Mouse (Mus musculus) testis, adult 10 weeks (tissue): ENCODE results near the gene Olfr561. TPM values are rescaled to one million over a fixed set of nuclear protein-coding genes. Genes with fewer than 3 reads are reported as not detected.

Experiments used
- polyA plus RNA-seq: library from polyadenylated mRNA; stranded (reverse); fragments of 350-450 nt; fragmentation: Illumina TruSeq; extraction: RNeasy Lipid Tissue Mini Kit (QIAGEN cat#74804); gene quantifications from one replicate; pipeline ENCODE4 v1.2.3, GENCODE M21; 2014; ENCODE audit warnings: low read depth, low replicate concordance

The Olfr561 gene
- polyA plus RNA-seq: not detected

GRCm38 (mm10) chr7:102770921-102771320 lies at the start of gene Olfr561:
Gene Olfr561, plus strand, starts transcription at chr7:102771221.

GRCm38 (mm10) chr7:102727391-102727790 lies 43.6 kb upstream of the Olfr561 start, which contains the start of gene Olfr559:
Gene Olfr559, minus strand, starts transcription at chr7:102727491.

GRCm38 (mm10) chr7:102759266-102759665 lies 11.8 kb upstream of the Olfr561 start, which contains the start of the genes Olfr560 and Olfr78:
Gene Olfr560, minus strand, starts transcription at chr7:102759366.
Gene Olfr78, minus strand, starts transcription at chr7:102759471.

GRCm38 (mm10) chr7:102803180-102803579 lies 32.2 kb downstream of the Olfr561 start, which contains the start of gene Olfr564:
Gene Olfr564, plus strand, starts transcription at chr7:102803480.

Other genes starting within 250 kb of the Olfr561 start
- not detected for gene Olfr547, start 236.5 kb upstream of the Olfr561 start, polyA plus RNA-seq
- gene Olfr548-ps1, start 230.3 kb upstream of the Olfr561 start, polyA plus RNA-seq: not detected
- gene Olfr549, start 221.4 kb upstream of the Olfr561 start, polyA plus RNA-seq: not detected
- gene Trim21, start 205.7 kb upstream of the Olfr561 start, polyA plus RNA-seq: 1.1 TPM
- not detected for gene Olfr550, start 199.8 kb upstream of the Olfr561 start, polyA plus RNA-seq
- not detected for gene Olfr551, start 179.3 kb upstream of the Olfr561 start, polyA plus RNA-seq
- not detected for gene Olfr552, start 173.5 kb upstream of the Olfr561 start, polyA plus RNA-seq
- gene Olfr553, start 153.0 kb upstream of the Olfr561 start, polyA plus RNA-seq: not detected
- gene Olfr554, start 132.8 kb upstream of the Olfr561 start, polyA plus RNA-seq: not detected
- gene Olfr555, start 112.4 kb upstream of the Olfr561 start, polyA plus RNA-seq: not detected
- gene Olfr556, start 106.3 kb upstream of the Olfr561 start, polyA plus RNA-seq: not detected
- gene Trim68, start 83.9 kb upstream of the Olfr561 start, polyA plus RNA-seq: 5.6 TPM
- gene Olfr557, start 75.3 kb upstream of the Olfr561 start, polyA plus RNA-seq: not detected
- gene Olfr558, start 69.0 kb upstream of the Olfr561 start, polyA plus RNA-seq: 0.48 TPM
- 0.08 TPM for gene Olfr33, start 52.2 kb upstream of the Olfr561 start, polyA plus RNA-seq
- gene Olfr559, start 43.7 kb upstream of the Olfr561 start, polyA plus RNA-seq: not detected
- not detected for gene Olfr560, start 11.9 kb upstream of the Olfr561 start, polyA plus RNA-seq
- gene Olfr78, start 11.8 kb upstream of the Olfr561 start, polyA plus RNA-seq: 0.34 TPM
- gene Olfr564, start 32.3 kb downstream of the Olfr561 start, polyA plus RNA-seq: not detected
- not detected for gene Olfr566, start 87.5 kb downstream of the Olfr561 start, polyA plus RNA-seq
- 0.24 TPM for gene Olfr568, start 105.9 kb downstream of the Olfr561 start, polyA plus RNA-seq
- not detected for gene Olfr569, start 119.7 kb downstream of the Olfr561 start, polyA plus RNA-seq
- not detected for gene Olfr570, start 123.4 kb downstream of the Olfr561 start, polyA plus RNA-seq
- gene Olfr571, start 146.3 kb downstream of the Olfr561 start, polyA plus RNA-seq: not detected
- not detected for gene Olfr572, start 153.2 kb downstream of the Olfr561 start, polyA plus RNA-seq
- not detected for gene Olfr573-ps1, start 171.4 kb downstream of the Olfr561 start, polyA plus RNA-seq
- not detected for gene Olfr574, start 177.2 kb downstream of the Olfr561 start, polyA plus RNA-seq
- gene Olfr575, start 187.6 kb downstream of the Olfr561 start, polyA plus RNA-seq: not detected
- not detected for gene Olfr576, start 191.4 kb downstream of the Olfr561 start, polyA plus RNA-seq
- not detected for gene Olfr577, start 204.7 kb downstream of the Olfr561 start, polyA plus RNA-seq
- gene Olfr578, start 218.1 kb downstream of the Olfr561 start, polyA plus RNA-seq: not detected